Mouse (Mus musculus) kidney, postnatal 25 days (tissue): Measurements from ENCODE around the gene Zbtb25.
A peak's percentile ranks its signal among the peaks of the same experiment; 100 is the strongest.

Experiments
- DNase-seq, 2 experiments: peaks; one replicate each; pipeline ENCODE4 v3.0.0; 2021; ENCODE audit warnings: mixed read lengths in 2 of 2

The Zbtb25 gene

DNA sequence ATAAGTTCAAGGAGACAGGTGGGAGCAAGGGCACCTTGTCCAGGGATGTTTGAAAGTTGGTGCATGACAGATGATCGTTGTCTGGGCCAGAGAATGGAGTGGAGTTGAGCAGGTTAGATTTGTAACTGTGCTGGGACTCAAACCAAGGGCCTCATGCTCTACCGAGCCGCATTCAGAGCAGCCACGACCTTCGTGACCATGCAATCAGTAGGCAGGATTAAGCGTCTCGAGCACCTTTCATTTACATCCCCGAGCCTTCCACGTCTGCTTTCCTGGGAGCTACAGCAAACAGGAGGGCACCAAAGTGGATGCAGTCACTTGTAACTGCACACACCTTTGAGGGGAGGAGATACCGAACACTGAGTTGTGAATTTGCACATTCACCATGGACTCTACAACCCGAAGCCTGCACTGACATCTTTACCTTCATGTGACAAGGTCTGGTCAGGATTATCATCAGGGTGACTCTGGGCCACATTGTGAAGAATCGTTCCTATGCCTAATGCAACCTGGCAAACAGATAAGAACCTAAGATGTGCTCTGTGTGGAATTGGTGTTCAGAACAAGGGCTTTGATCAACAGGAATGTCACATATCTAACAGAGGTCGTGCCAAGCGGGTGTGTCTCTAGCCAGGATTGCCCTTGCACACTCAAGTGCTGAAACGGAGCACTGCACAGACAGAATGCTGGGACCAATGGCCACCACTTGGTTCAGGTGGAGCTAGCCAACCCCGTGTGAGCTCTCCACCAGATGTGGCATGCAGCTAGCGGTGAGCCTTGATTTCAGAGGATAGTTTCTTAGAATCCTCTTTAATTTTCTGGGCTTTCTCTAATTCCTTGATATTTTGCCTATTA lies 33.1 kb downstream of the Zbtb25 start:
- no peak for DNase-seq

DNA sequence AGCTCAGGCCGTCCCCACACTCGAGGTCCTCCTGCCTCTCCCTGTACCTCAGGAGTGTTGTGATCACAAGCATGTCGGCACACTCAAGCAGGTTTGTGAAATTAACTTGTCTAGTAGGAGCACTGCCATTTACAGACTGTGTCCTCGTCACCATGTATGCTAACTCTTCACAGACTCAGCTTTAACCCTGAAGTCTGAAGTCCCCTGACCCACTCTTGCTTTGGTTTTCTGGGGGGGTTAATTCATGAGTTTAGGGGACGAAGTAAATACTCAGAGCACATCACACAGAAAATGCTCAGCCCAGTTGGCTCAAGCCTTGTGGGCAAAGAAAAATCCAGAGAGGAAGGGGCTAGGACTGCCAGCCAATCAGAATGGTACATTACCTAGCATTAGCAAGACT lies 33.8 kb downstream of the Zbtb25 start:
- DNase-seq = no peak

DNA sequence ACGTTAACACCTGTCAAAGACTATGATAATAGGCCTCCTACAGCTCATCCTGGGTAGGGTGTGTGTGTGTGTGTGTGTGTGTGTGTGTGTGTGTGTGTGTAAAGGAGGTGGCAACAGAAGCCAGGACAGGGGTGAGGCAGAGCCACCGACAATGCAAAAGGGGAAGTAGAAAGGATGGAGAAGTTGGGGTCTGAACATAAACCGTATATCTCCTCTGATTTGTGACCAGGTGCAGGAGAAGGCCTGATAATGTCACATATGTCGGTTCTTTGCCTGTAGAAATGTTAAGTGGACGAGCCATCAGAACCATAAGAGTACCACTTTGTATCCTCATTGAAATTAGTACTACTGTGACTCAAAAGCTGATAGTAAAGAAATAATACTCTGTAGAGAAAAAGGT lies 35.7 kb downstream of the Zbtb25 start:
- no peak for DNase-seq

DNA sequence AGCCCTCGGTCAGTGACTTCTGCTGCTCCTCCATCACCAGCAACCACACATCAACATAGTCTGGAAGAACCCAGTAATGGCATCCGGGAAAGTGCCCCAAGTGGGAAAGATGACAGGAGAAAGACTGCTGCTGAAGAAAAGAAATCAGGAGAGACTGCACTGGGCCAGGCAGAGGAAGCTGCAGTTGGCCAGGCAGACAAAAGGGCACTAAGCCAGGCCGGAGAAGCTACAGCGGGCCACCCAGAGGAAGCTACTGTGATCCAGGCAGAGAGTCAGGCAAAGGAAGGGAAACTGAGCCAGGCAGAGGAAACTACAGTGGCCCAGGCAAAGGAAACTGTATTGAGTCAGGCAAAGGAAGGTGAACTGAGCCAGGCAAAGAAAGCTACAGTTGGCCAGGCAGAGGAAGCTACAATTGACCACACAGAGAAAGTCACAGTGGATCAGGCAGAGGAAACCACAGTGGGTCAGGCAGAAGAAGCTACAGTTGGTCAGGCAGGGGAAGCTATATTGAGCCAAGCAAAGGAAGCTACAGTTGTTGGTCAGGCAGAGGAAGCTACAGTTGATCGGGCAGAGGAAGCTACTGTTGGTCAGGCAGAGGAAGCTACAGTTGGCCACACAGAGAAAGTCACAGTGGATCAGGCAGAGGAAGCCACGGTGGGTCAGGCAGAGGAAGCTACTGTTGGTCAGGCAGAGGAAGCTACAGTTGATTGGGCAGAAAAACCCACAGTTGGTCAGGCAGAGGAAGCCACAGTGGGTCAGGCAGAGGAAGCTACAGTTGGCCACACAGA lies 40.6 kb downstream of the Zbtb25 start:
- no peak for DNase-seq

DNA sequence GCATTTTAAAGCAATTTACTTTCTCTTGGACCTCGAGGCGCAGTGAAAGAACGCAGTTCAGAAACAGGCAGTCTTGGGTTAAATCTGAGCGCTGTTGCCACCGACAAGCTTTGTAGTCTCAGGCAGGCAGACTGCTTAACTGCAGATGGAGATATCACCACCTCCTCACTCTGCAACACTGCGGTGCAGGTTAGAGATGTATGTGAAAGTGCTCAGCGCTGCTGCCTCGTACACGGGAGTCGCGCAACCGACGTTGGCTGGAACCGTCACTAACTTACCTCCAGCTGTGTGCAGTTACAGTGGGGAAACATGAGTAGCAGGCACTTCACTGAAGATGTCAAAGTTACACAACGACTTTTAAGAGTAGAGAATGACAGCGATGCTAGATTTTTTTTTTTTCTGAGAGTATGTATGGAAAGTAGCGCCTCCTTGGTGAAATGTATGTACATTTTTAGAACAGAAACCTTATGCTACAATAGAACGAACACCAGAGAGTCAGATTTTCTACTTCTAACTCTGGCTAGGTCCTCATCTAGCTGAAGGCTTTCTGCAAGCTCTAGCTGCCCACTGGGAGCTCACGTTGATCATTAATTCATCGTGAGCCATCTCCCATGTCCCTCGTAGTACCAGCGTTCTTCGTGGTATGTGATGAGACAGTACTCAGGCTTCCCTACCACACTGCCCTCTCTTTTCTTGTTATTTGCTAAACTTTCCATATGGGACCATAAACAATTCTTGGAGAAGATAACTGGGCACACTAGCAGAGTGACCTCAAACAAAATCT lies 42.8 kb downstream of the Zbtb25 start:
- no peak for DNase-seq

DNA sequence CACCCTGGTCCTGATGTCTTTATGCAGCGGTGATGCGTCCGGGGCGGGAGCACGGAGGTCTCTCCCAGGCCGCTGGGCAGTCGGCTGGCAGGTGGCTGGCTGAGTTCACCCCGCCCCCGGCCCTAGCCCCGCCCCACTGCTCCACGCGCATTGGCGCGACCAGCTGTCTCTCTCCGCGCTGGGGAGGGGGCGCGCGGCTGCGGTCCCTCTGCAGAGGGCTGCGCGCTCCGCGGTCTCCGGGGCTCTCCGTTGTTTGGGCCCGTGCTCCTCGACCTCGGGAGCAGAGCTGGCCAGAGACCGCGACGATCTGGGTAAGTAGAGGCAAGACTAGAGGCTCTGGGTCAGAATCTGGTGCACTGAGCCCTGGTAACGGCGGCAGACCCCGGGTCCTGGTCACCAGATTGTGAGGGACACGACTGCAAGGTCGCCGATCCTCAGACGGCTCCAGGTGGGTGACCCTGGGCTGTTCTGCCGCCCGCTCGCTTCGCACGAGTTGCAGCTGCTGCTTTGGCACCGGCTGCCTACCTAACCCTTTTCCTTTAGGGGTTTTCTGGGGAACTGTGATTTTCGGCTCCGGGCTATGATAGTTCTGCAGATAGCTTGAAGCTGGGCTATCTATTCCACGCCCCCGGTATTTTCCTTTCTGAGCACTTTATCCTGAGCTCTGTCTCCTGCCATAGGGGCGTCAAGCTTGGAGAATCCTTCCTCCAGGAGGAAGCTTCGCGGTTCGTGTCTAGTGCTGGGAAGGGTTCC lies 44.5 kb downstream of the Zbtb25 start, which contains the start of gene Akap5:
TSS of gene Akap5 (plus strand) at position 213 of the 753 bp plus-strand sequence.
- peak; percentile 40 to 61 for DNase-seq

DNA sequence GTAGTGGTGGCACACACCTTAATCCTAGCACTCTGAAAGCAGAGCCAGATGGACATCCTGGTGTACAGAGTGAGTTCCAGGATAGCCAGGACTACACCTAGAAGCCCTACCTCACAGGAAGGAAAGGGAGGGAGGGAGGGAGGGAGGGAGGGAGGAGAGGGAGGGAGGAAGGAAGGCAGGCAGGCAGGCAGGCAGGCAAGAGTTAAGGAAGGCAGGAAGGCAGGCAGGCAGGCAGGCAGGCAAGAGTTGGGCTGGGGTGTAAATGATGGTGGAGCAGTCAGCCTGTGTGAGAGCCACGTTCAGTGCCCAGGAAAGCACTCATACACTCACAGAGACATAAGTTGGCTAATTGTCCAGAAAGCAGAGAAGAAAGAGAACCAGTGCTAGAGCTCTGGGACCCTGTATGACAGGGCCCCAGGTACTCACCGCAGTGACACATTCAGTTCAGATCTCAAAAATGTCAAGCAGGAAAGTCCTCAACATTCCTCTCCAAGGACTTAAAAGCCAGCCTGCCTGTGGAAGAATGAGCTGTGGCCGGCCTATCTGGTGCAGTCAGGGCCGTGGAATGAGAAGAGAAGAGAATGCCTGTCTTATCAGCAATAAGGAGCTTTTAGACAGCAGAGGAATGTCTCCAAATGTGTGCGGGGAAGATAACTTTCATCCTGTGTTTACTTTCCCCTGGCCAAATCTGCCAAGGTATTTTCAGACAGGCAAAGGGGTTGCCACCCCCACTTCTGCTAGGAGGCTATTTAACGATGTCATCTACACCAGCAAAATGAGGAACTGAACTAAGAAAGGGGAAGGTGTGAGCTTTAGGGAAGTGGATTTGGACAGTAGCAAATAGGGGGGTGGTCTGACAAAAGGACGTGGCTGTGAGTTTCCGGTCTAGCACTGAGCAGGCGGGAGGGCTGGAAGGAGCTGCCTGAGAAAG lies 50.9 kb downstream of the Zbtb25 start:
- DNase-seq = no peak

DNA sequence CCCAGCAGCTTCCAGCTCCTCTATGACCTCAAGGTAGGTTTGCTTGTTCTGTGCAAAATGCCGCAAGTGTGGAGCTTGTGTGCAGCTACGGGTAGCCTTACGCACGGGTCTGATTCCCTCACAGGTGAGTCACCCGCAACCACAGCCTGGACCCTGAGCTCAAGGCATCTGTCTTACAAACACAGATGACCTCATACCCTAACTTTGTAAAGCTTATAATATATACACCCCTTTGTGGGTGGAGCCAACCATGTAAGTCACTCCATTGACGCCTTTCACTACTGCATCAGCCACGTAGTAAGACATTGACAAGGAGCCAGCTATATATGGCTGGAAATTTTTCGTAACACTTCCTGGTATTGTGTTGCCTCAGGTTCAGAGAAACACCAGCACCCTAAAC lies 57.5 kb downstream of the Zbtb25 start:
- DNase-seq = no peak

DNA sequence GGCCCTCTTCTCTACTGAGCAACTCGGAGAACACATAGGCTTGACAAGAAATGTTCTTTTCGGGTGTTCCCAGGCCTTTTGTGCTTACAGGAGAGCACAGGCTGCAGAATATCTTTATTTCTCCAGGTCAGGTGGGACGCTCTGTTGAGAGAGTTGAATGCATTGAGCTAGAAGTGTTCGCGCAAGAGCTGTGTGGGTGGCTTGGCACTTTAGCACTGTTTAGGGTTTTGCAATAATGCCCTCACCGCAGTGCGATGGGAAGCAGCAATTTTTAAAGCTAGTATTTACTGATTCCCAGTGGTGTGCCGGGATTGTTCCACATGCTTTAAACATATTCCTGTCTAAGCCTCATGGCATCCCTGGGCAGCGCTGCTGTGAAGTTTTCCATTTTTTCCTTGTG lies 58.2 kb downstream of the Zbtb25 start:
- DNase-seq = no peak

DNA sequence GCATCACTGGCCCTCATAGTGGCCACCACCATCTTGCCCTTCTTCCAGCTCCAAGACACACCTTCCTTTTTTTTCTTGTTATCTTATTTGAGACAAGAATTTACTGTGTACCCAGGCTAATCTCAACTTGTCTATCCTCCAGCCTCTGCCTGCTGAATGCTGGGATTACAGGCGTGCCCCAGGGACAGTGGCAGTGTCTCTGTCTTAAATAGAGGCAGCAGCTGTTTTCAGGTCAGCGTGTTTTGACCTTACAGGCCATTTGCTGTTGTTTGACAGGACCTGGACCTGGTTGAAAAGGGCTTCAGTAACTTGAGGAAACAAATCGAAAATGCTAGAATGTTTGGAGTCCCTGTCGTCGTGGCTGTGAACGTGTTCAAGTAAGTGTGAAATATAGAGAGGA lies 58.8 kb downstream of the Zbtb25 start:
- no peak for DNase-seq

DNA sequence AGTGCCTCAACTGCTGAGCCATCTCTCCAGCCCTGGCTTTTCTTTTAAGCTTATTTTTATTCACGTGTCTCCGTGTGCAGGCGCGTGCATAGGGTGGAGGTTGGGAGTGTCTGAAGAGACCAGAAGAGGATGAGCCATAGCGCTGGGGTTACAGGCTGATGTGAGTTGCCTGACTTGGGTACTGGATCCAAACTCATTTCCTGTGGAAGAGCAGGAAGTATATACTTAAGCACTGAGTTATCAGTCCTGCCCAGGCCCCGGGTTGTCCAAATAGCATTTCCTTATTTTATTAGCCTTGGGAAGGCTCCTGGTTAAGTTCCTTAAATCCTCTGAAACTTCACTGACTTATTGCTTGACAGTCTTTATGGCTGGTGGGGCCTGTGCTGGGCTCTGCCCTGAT lies 59.4 kb downstream of the Zbtb25 start:
- DNase-seq = no peak

DNA sequence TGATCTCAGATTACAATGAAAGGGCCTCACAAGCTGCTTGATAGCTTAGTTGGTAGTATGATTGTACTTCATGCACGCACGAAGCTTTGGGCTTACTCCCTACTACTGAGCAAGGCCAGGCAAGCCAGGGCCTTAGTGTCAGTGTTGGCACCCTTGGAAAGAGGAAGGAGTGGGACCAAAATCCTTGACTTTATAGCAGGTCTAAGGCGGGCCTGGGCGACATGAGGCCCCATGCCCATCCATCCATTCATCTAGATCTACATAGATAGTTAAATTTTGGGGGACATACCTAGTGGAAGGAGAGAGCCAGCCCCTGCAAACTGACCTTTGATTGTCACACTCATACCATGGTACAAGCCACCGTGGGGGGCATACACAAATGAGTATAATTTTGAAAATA lies 61.0 kb downstream of the Zbtb25 start:
- no peak for DNase-seq

DNA sequence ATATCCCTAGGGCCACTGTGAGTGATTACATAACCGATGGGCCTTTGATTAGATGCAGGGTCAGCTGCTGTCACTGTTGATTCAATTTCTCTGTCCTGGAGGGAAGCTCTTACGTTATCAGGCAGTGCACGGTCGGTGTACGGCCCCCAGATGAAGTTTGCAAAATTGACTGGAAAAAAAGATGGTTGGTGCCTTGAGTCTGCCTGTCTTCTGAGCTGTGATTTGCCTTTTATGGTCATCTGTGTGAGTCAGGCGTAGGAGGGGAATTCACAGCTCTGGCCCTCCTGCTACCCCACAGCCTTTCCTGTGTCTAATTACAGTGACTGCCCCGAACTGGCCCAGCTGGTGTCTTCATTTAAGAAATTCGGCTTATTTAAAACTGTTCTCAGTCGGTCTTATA lies 61.4 kb downstream of the Zbtb25 start:
- DNase-seq = no peak

DNA sequence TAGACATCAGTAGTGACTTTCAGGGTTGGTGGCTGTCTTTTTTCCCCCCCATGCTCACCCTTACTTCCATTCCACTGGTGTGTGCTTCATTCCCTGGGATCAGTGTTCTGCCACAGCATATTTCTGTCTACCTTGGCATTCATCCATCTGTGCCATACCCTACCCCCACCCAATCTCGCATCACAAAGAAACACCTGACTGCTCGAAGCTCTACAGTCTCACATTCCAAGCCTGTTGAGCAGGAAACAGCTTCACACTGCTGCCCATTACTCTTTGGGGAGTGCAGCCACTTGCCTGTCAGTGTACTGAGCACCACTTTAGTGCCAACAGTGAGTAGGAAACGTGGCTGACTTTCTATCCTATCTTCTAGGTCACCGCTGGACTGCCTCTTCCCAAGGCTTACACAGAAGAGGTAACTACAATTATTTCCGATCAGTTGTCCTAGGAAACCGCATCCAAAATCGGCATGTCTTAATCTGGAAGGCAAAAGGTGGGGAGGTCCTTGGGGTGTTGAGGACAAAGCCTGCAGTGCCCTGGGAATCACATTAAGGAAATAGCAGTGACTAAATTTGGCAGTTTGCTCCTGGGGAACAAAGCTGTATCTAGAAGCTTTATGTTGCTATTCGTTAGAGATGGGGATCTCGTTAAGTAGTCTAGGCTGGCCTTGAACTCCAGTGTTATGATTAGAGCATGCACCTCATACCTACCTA lies 62.4 kb downstream of the Zbtb25 start:
- no peak for DNase-seq

DNA sequence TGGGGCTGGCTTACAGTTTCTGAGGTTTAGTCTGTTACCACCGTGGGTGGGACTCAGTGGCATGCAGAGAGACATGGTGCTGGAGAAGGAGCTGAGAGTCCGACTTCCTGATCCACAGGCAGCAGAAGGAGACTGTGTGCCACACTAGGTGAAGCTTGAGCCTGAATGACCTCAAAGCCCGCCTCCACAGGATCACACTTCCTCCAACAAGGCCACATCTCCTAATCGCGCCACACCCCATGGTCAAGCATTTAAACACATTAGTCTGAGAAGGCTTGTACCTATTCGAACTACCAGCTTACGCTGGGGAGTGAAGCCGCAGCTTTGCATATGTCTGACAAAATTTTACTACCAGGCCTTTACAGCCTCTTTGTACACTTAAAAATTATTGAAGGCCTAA lies 64.3 kb downstream of the Zbtb25 start:
- DNase-seq = no peak

DNA sequence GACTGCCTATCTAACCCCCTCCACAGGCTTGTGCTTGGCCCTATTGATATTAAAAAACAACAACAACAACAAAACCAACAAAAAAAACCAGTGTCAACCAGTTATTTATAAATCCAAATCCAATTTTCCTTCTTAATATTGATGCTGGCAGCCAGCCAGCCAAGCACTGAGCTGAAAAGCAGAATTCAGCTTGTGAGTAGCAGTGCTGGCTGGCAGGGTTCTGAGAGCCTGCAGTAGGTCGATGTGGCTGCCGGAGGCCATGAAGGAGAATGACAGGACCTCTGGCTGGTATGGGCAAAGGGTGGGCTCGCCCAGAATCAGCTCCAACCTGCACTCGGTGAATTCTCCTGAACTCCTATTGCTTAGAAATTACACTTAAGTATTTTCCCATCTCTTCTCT lies 65.2 kb downstream of the Zbtb25 start:
- DNase-seq = peak in 1 of 2 experiments; percentile 43

DNA sequence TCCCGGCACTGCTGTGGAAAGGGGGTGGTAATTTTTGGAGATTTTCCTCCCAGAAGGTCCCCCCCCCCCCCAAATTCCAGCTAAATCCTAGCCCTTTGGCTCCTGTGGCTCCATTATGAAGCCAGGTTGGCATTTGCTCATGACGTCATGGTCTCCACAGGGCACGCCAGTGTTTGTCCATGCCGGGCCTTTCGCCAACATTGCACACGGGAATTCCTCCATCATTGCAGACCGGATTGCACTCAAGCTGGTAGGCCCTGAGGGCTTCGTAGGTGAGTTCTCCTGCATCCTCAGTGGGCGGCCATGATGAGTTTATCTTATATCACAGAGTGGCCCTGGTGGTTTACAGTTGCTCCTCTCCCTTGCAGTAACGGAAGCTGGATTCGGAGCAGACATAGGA lies 65.9 kb downstream of the Zbtb25 start:
- DNase-seq = no peak

DNA sequence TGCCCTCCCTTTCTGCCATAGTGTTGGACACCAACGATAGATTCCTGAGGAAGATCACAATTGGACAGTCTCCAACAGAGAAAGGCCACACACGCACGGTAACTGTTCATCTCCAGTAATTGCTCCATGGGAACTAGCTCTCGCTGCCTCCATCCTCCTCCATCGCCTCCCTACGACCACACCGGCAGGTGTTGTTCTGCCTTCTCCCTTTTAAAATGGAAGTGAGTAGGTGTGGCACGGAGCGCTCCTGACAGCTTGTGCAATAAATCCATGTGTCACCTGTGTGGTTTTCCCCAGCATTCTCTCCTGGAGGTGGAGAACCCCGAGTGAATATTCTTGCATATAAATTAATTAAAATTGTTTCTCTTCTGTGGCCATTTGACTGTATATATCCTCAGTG lies 69.0 kb downstream of the Zbtb25 start:
- DNase-seq = no peak

DNA sequence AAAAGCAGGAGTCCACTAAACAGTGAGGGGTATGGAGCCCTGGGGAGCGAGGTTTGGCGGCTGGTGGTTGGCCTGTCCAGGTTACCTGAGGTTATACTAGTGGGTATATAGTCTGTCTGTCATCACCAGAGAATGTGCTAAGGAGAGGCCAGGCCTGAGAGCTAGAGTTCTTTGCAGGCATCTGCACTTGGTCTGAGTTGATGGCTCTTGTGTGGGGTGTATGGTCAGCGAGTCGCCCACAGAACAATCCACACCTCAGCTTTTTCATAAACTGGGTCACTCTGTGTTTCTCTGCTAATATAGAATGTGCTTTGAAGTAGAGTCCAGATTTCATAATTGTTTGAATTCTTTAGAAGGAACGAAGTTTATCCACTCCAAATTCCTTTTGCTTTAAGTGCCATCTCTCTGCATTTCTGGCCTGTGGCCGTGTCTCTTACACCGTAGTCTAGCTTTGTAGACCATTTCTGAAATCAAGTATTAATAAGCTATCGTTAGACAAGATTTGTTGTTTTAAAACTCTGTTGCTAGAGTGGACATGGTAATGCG lies 70.0 kb downstream of the Zbtb25 start:
- no peak for DNase-seq

DNA sequence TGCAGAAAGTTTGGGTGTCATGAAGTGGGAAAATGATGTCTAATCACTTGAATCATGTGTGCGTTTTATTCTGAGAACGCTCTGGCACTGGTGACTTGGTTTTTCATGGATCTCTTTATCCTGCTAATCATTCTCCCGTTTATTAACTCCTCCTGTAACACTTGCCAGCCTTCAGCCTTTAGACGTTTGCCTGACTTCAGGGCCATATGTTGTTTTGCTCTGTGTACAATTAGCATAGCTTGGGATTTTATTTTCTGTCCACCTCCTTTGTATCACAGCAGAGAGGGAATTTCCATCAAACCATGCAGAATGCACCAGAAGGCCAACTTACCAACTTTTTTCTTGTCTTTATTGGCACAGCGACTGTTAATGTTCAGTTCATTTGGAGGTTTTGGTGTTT lies 71.6 kb downstream of the Zbtb25 start:
- DNase-seq = no peak
